Mouse (Mus musculus) bone marrow, adult 2 months (tissue): ENCODE measurements around the gene Timm22.

Experiments
- CTCF ChIP-seq: fragments of 200-500 bp; IDR thresholded peaks from 2 replicates; pipeline ENCODE4 v1.5.1; 2011; ENCODE audit warnings: low read length, control low read depth; ENCODE audit not compliant: control insufficient read depth, insufficient read depth
- POLR2A ChIP-seq: fragments of 200-500 bp; IDR thresholded peaks from 2 replicates; pipeline ENCODE4 v1.6.1; 2011; ENCODE audit warnings: low read depth, mild to moderate bottlenecking, control low read depth, low read length, borderline replicate concordance; ENCODE audit not compliant: control insufficient read depth

- TF ChIP-seq CTCF (no peak), POLR2A (no peak)
Measured at GRCm38 (mm10) chr11:76366720-76367119, 40.0 kb upstream of the Timm22 start.
